Mouse (Mus musculus): Measurements from ENCODE around the gene Nr4a2. TPM values are rescaled to one million over a fixed set of nuclear protein-coding genes. Genes with fewer than 3 reads are reported as not detected.

The Nr4a2 gene
- polyA plus RNA-seq, 1 experiment from 2014 or later, result 0.18 TPM

DNA sequence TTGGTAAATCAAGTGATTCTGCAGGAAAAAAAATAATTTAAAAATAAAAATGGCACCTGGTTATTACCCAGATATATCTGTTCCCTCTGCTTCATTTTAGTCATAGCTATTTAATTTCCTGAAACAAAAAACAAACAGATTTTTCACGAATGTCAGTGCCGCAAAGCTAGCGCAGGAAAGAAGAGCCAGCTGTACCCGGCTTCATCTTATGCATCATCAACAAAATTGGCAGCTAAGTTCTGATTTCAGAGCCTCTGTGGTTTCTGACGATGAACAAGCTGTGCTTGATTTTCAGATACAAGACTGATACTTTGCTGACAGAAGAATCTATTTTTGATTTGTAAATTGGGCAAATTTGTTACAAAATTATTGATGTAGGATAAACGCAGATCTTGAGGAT is 14.8 kb upstream of the Nr4a2 start:
- no peak overlapping the region for H3K4me3 ChIP-seq (ENCODE audit: low read depth, low read length)
- no peaks in the 10 kb centered on the region for H3K27me3 ChIP-seq (ENCODE audit: insufficient read depth, low read length)
- no peaks in the 10 kb centered on the region for H3K4me1 ChIP-seq (ENCODE audit: insufficient read depth)
- H3K9me3 ChIP-seq (ENCODE audit: low read length), result no peaks in the 10 kb centered on the region
- H3K27ac ChIP-seq (ENCODE audit: low read depth), result no peak overlapping the region
- no peak for TF ChIP-seq EP300 (IDR thresholded peaks at IDR 0.05; ENCODE audit: low read depth)
- no peak for TF ChIP-seq CTCF (IDR thresholded peaks at IDR 0.05; ENCODE audit: low read depth)
- H3K9ac ChIP-seq (replicated peaks), result no peak overlapping the region
- ATAC-seq (no peak), DNase-seq (no peak)
- WGBS (ENCODE audit: insufficient replicate concordance), result 80% methylated on average over 6 of the region's 6 CpGs
- no peak overlapping the region for H3K4me2 ChIP-seq (ENCODE audit: low read depth, low read length)
- no peaks in the 10 kb centered on the region for H3K36me3 ChIP-seq (replicated peaks; ENCODE audit: insufficient read depth, low read length)

- H3K4me1 ChIP-seq (ENCODE audit: insufficient read depth), result peaks cover 4% of the 10 kb centered on the region; the same call in 1 of the 2 replicates
- WGBS (ENCODE audit: insufficient replicate concordance), result 67% methylated on average over 4 of the region's 4 CpGs
- H3K9ac ChIP-seq (replicated peaks), result no peak overlapping the region
- peaks cover 6% of the 10 kb centered on the region; the same call in 1 of the 2 replicates for H3K27me3 ChIP-seq (ENCODE audit: insufficient read depth, low read length)
- no peak for DNase-seq
- no peak overlapping the region for H3K27ac ChIP-seq (ENCODE audit: low read depth)
- H3K9me3 ChIP-seq (ENCODE audit: low read length), result no peaks in the 10 kb centered on the region
- H3K4me2 ChIP-seq (ENCODE audit: low read depth, low read length), result no peak overlapping the region
- no peak for ATAC-seq
- H3K4me3 ChIP-seq (ENCODE audit: low read depth, low read length), result no peak overlapping the region
- H3K36me3 ChIP-seq (replicated peaks; ENCODE audit: insufficient read depth, low read length), result no peaks in the 10 kb centered on the region
- TF ChIP-seq CTCF (IDR thresholded peaks at IDR 0.05; ENCODE audit: low read depth) (no peak), EP300 (IDR thresholded peaks at IDR 0.05; ENCODE audit: low read depth) (no peak)
Observed at GRCm38 (mm10) chr2:57127461-57127860, 3.7 kb upstream of the Nr4a2 start.

DNA sequence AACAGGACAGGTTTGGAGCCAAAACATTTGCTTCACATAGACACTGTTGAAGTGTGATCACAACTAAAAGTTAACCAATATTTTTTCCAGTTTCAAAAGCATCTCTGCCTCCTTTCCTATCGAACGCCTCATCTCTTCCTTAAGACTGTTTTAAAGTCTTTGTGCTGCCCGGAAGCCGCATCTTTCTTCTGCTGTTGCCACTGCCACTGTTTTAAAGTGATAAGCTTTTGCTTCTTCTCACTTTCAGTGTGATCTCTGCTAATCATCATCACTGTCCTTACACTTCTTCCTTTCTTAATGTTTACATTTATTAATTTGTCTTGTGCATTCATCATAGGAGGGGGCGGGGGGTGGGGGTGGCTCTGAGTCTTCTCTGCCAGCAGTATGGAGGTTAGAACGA is 2.1 kb upstream of the Nr4a2 start:
- H3K36me3 ChIP-seq (replicated peaks; ENCODE audit: insufficient read depth, low read length), result no peaks in the 10 kb centered on the region
- TF ChIP-seq EP300 (IDR thresholded peaks at IDR 0.05; ENCODE audit: low read depth) (no peak), CTCF (IDR thresholded peaks at IDR 0.05; ENCODE audit: low read depth) (no peak)
- H3K4me1 ChIP-seq (ENCODE audit: insufficient read depth), result peaks cover 4% of the 10 kb centered on the region; the same call in 1 of the 2 replicates
- H3K4me3 ChIP-seq (ENCODE audit: low read depth, low read length), result no peak overlapping the region
- H3K4me2 ChIP-seq (ENCODE audit: low read depth, low read length), result no peak overlapping the region
- DNase-seq, result no peak
- 40% methylated on average over 6 of the region's 6 CpGs for WGBS (ENCODE audit: insufficient replicate concordance)
- H3K9me3 ChIP-seq (ENCODE audit: low read length), result no peaks in the 10 kb centered on the region
- H3K27me3 ChIP-seq (ENCODE audit: insufficient read depth, low read length), result peaks cover 6% of the 10 kb centered on the region; the same call in 1 of the 2 replicates
- H3K9ac ChIP-seq (replicated peaks), result no peak overlapping the region
- no peak for ATAC-seq
- no peak overlapping the region for H3K27ac ChIP-seq (ENCODE audit: low read depth)

DNA sequence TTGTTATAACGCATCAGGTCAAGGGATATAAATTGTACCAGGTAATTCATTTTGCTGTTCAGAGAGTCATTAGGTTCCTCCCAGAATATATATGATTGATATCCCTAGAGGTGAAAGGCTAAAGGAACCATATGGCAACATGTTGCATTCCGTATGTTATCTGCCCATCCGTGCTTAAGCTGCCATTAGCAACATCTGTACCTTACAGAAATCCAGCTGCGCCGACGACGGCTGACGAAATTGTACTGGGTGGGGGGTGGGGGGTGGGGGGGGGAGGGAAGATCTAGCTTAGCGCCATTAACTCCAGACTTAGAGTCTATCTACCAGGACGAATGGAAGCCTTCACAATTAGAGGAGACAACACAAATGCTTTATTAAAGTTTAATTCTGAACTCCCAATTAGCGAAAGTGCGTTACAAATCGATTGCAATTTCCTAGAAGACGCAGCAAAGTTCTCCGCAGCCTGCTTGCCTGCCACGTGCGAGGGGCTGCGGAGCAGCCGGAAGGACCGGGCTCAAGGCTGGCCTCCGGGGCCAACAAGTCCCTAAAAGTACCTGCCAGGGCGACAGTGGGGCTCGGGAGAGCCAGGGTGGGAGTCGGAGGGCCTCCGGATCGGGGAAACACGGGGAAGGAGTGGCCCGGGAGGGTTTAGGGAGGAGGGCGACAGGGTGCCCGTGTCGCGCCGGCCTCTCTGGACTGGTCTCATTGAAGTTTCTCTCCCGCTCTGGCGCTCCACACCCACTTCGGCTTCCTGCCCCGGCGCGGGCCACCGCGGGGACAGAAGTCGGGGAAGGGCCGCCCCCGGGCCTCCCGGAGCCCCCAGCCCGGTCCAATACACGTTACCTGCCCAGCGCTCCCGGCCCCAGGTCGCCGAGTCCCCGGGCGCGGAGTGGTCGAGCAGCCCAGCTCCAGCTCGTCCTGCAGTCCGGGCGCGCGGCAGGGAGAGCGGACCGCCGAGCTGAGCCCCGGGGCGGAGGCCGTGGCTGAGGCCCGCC is 520 bp downstream of the Nr4a2 start:
- ATAC-seq, result peak; percentile 80
- peak overlapping the region; percentile 99 for H3K4me2 ChIP-seq (ENCODE audit: low read depth, low read length)
- H3K36me3 ChIP-seq (replicated peaks; ENCODE audit: insufficient read depth, low read length), result no peaks in the 10 kb centered on the region
- H3K27ac ChIP-seq (ENCODE audit: low read depth), result peak overlapping the region; percentile 82
- peaks cover 4% of the 10 kb centered on the region; the same call in 1 of the 2 replicates for H3K4me1 ChIP-seq (ENCODE audit: insufficient read depth)
- peaks cover 6% of the 10 kb centered on the region; the same call in 1 of the 2 replicates for H3K27me3 ChIP-seq (ENCODE audit: insufficient read depth, low read length)
- peak; percentile 69 for DNase-seq
- TF ChIP-seq CTCF (IDR thresholded peaks at IDR 0.05; ENCODE audit: low read depth), result no peak
- no peak for TF ChIP-seq EP300 (IDR thresholded peaks at IDR 0.05; ENCODE audit: low read depth)
- H3K9ac ChIP-seq (replicated peaks), result peak overlapping the region; percentile 90
- WGBS (ENCODE audit: insufficient replicate concordance), result 3% methylated on average over 60 of the region's 67 CpGs
- peak overlapping the region; percentile 91 for H3K4me3 ChIP-seq (ENCODE audit: low read depth, low read length)
- H3K9me3 ChIP-seq (ENCODE audit: low read length), result no peaks in the 10 kb centered on the region

DNA sequence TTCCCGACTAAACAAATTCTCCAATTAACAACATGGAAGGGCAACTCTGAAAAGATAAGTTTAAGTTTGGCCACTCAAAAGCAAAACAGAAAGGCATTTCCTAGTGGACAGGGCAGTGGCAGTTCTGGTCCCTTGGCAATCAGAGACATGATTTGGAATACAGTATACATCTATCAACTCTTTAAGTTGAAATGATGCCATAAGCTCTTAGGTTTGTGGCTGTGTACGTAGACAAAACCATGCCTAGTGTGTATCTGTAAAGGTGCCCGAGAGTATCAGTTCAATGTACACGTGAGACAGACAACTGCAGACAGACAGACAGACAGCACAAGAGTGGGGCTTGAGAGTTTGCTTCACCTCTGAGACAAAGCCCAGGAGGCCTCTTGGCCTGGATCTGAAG is 2.7 kb downstream of the Nr4a2 start:
- TF ChIP-seq EP300 (IDR thresholded peaks at IDR 0.05; ENCODE audit: low read depth) (no peak), CTCF (IDR thresholded peaks at IDR 0.05; ENCODE audit: low read depth) (no peak)
- H3K4me3 ChIP-seq (ENCODE audit: low read depth, low read length), result no peak overlapping the region
- no peaks in the 10 kb centered on the region for H3K36me3 ChIP-seq (replicated peaks; ENCODE audit: insufficient read depth, low read length)
- 85% methylated on average over 4 of the region's 4 CpGs for WGBS (ENCODE audit: insufficient replicate concordance)
- peaks cover 6% of the 10 kb centered on the region; the same call in 1 of the 2 replicates for H3K27me3 ChIP-seq (ENCODE audit: insufficient read depth, low read length)
- no peak overlapping the region for H3K27ac ChIP-seq (ENCODE audit: low read depth)
- no peaks in the 10 kb centered on the region for H3K9me3 ChIP-seq (ENCODE audit: low read length)
- H3K4me1 ChIP-seq (ENCODE audit: insufficient read depth), result peaks cover 4% of the 10 kb centered on the region; the same call in 1 of the 2 replicates
- H3K9ac ChIP-seq (replicated peaks), result no peak overlapping the region
- DNase-seq, result no peak
- H3K4me2 ChIP-seq (ENCODE audit: low read depth, low read length), result no peak overlapping the region
- no peak for ATAC-seq

- peak; percentile 43 for ATAC-seq
- Histone ChIP-seq H3K4me3 (ENCODE audit: low read depth, low read length) (peak overlapping the region; percentile 68), H3K4me1 (ENCODE audit: insufficient read depth) (peaks cover 19% of the 10 kb centered on the region), H3K36me3 (replicated peaks; ENCODE audit: insufficient read depth, low read length) (no peaks in the 10 kb centered on the region), H3K27me3 (ENCODE audit: insufficient read depth, low read length) (peaks cover 37% of the 10 kb centered on the region), H3K9me3 (ENCODE audit: low read length) (no peaks in the 10 kb centered on the region), H3K27ac (ENCODE audit: low read depth) (peak overlapping the region; percentile 58), H3K9ac (replicated peaks) (peak overlapping the region; percentile 68), H3K4me2 (ENCODE audit: low read depth, low read length) (peak overlapping the region; percentile 91)
- peak; percentile 71 for DNase-seq
- WGBS (ENCODE audit: insufficient replicate concordance), result 3% methylated on average over 12 of the region's 13 CpGs
- TF ChIP-seq CTCF (IDR thresholded peaks at IDR 0.05; ENCODE audit: low read depth) (peak; percentile 71), EP300 (IDR thresholded peaks at IDR 0.05; ENCODE audit: low read depth) (no peak)
Observed at GRCm38 (mm10) chr2:57117201-57117951, 6.4 kb downstream of the Nr4a2 start.
